Comparison of ENCODE assay signal across 24 mouse cellular contexts in the genomic region with DNA sequence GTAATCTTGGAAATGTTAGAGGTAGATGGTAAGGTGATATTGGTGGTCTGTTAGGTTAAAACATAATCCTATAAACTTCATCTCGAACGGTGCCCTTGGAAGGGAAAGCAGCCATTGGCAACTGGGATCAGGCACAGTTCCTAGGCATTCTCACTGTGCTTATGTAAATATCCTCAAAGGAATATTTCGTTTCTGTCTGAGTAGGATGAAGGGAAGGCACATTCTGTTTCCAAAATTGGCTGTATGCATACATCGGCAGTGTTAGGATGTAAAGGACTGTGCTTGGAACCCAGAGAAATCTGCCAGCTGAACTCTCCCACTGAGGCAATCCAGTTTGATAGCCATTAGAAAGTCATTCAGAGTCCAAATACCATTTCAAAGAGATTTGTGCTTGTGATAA.
"Had no signal": no experiment of that assay in that cellular context is flagged by ENCODE, and none has a peak within 500 bp of the region (broad histone marks: within the 10 kb centered on the region; RNA-seq: fewer than 3 reads in every experiment).

No protein-coding gene starts in this region.

- H3K4me1 ChIP-seq: heart, embryonic 13.5 days; heart, embryonic 15.5 days; kidney, embryonic 15.5 days; liver, embryonic 13.5 days had no signal

- DNase-seq: gastrocnemius, adult 2 months; gastrocnemius, postnatal 10 days; gastrocnemius, postnatal 25 days; heart, adult 11 months; heart, adult 2 months; heart, postnatal 14 days; heart, postnatal 36 days; kidney, adult 11 months; kidney, adult 2 months; kidney, adult 9 months; kidney, postnatal 14 days; kidney, postnatal 4 days; liver; liver, embryonic 13.5 days had no signal

- H3K4me3 ChIP-seq: gastrocnemius, adult 2 months; heart, adult 2 months; heart, embryonic 13.5 days; heart, embryonic 15.5 days; hindbrain, embryonic 13.5 days; hindbrain, embryonic 15.5 days; kidney, embryonic 15.5 days; layer of hippocampus, adult 2 months; limb, embryonic 10.5 days; limb, embryonic 12.5 days; liver, embryonic 13.5 days had no signal

- H3K27ac ChIP-seq: gastrocnemius, adult 2 months; heart, adult 2 months; heart, embryonic 13.5 days; heart, embryonic 15.5 days; hindbrain, embryonic 13.5 days; hindbrain, embryonic 15.5 days; hindbrain, postnatal 0 days; kidney, embryonic 15.5 days; kidney, postnatal 0 days; layer of hippocampus, adult 2 months; limb, embryonic 10.5 days; limb, embryonic 12.5 days; liver, embryonic 13.5 days had no signal
